Mouse (Mus musculus): ENCODE results near the gene Cers2. TPM values are rescaled to one million over a fixed set of nuclear protein-coding genes. Genes with fewer than 3 reads are reported as not detected.
A peak's percentile ranks its signal among the peaks of the same experiment; 100 is the strongest.
"Not testable (repeated sequence)": the region's sequence is repeated elsewhere in the genome, so short reads cannot be mapped to it uniquely, and the experiment has no call there.

Cers2 gene
- polyA plus RNA-seq, 1 experiment from 2014 or later, result 116 TPM

DNA sequence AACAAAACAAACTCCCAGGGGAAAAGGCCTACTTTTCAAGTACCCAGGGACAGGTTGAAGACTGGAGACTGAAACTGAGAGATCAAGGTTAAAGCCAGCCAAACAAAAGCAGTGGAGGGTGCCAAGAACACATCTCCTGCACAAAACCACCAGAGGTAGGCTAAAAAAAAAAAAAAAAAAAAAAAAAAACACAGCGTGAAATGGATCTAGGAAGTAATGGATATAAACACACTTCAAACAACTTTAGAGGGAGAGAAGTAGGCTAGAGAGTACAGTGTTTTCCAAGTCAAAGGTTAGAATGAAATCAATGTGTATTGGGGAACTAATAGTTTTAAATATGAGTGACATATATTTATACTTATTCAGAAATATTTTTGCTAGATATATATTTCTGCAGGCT, 16.9 kb downstream of the Cers2 start:
- Histone ChIP-seq H3K27ac (no peak overlapping the region), H3K9me3 (no peaks in the 10 kb centered on the region), H3K4me3 (no peak overlapping the region), H3K36me3 (peaks cover 99% of the 10 kb centered on the region), H3K27me3 (ENCODE audit: insufficient read depth, poor library complexity, severe bottlenecking) (no peaks in the 10 kb centered on the region), H3K4me1 (replicated peaks) (no peaks in the 10 kb centered on the region)
- DNase-seq (ENCODE audit: low spot score), result no peak
- WGBS, result 85% methylated on average over 1 of the region's 1 CpGs

DNA sequence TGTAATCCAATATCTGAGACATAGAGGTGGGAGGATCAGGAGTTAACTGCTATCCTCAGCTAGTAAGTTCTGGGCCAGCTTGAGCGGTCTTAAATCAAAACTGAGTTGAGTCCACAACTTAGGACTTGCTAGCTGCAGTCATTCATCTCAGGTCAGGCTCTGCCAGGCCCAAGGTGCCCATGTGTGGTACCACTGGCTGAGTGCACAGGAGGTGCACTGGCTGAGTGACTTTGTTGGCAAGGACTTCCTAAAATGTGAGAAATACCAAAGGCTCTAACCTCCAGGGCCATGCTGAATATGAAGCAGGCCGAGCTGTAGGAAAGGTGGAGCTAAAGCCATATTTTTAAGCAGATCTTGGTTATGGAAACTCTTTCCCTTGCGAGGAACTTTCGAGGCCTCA, 22.8 kb downstream of the Cers2 start:
- 96% methylated on average over 4 of the region's 4 CpGs for WGBS

DNA sequence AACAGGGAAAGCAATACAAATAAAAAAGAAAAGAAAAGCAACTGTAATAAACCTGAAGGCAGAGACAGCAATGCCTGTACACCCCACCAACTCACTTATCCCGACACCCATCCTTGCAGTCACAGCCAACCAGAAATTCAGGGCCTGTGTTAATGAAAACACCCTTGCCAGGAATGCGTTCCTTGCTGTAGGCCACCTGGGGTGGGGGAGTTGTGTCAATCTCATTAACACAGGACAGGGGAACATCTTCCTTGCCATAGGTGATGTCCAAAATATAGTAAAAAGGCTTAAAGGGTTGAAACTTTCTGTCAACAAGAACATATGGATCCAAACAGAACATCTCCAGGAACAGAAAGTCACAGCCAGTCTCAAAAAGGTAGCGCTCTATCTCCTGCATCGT, 23.7 kb downstream of the Cers2 start:
- 95% methylated on average over 4 of the region's 4 CpGs for WGBS

More for the DNA sequence above, 22.8 kb downstream of the Cers2 start:
- H3K4me3 ChIP-seq, result no peak overlapping the region
- no peak overlapping the region for H3K27ac ChIP-seq
- no peak for DNase-seq (ENCODE audit: low spot score)
- no peaks in the 10 kb centered on the region for H3K27me3 ChIP-seq (ENCODE audit: insufficient read depth, poor library complexity, severe bottlenecking)
- peaks cover 100% of the 10 kb centered on the region for H3K36me3 ChIP-seq
- no peaks in the 10 kb centered on the region for H3K4me1 ChIP-seq (replicated peaks)
- no peaks in the 10 kb centered on the region for H3K9me3 ChIP-seq

DNA sequence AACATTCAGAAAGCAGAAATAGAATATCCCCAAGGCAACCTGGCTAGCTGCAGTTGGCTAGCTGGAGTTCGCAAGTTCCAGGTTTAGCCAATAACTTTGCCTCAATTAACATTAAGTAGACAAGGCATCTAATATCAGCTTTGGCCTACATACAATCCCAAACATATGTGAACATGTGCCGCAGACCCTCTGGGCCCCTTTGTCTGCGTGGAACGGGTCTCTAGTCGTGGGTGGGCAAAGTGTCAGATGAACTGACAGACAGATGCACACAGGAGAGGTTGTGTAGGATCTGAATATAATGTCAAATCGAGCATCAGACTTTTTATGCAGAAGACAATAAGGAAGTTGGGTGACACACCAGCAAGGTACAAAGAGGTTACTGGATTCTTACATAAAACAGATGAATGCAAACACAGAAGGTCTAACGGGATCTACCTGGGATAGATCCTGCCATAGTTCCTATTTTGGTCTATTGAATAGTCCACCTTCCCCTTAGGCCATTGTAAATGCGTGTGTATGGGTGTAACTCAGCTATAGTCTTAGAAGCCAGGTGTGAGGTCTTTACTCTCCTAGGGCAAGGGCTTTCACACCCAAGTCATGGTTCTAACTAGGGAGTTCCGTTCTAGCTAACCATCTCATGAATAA, 28.9 kb downstream of the Cers2 start:
- H3K27me3 ChIP-seq (ENCODE audit: insufficient read depth, poor library complexity, severe bottlenecking); H3K27ac ChIP-seq; H3K9me3 ChIP-seq; H3K4me3 ChIP-seq; DNase-seq (ENCODE audit: low spot score); H3K4me1 ChIP-seq (replicated peaks): not testable (repeated sequence)
- peaks cover 97% of the 10 kb centered on the region for H3K36me3 ChIP-seq
- WGBS, result 93% methylated on average over 9 of the region's 9 CpGs

More for the DNA sequence above, 23.7 kb downstream of the Cers2 start:
- no peak for DNase-seq (ENCODE audit: low spot score)
- no peak overlapping the region for H3K4me3 ChIP-seq
- H3K4me1 ChIP-seq (replicated peaks), result no peaks in the 10 kb centered on the region
- peaks cover 100% of the 10 kb centered on the region for H3K36me3 ChIP-seq
- no peaks in the 10 kb centered on the region for H3K9me3 ChIP-seq
- no peak overlapping the region for H3K27ac ChIP-seq
- no peaks in the 10 kb centered on the region for H3K27me3 ChIP-seq (ENCODE audit: insufficient read depth, poor library complexity, severe bottlenecking)

DNA sequence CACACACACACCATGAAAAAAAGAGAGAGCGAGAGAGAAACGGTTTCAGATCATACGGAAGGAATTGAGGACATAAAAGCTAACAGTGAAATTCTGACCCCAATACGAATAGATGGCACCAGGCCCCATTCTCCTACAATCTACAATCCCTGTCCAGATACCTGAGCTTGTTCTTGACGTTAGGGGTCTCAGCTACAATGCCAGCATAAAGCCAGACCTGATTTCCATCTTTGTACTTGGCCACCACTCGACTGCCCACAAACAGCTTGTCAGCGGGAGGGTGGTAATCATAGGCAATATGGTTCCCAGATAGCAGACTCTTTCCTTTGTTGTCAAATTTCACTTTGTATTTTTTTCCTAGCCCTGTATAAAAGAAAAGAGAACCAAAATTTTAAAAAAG, 31.9 kb downstream of the Cers2 start:
- Histone ChIP-seq H3K36me3 (peaks cover 97% of the 10 kb centered on the region), H3K27me3 (ENCODE audit: insufficient read depth, poor library complexity, severe bottlenecking) (no peaks in the 10 kb centered on the region), H3K9me3 (peaks cover 4% of the 10 kb centered on the region; the same call in 1 of the 2 replicates), H3K4me3 (no peak overlapping the region), H3K27ac (no peak overlapping the region), H3K4me1 (replicated peaks) (no peaks in the 10 kb centered on the region)
- no peak for DNase-seq (ENCODE audit: low spot score)
- WGBS, result 94% methylated on average over 7 of the region's 7 CpGs

DNA sequence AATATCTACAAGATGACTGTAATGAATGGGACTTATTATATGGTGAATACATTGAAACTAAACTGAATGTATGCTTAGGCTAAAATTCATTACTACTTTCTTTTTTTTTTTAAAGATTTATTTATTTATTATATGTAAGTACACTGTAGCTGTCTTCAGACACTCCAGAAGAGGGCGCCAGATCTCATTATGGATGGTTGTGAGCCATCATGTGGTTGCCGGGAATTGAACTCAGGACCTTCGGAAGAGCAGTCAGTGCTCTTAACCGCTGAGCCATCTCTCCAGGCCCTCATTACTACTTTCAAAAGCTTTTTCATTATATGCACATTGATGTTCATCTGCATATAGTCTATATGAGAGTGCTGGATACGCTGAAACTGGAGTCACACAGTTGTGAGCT, 33.8 kb downstream of the Cers2 start:
- DNase-seq (ENCODE audit: low spot score); H3K9me3 ChIP-seq: not testable (repeated sequence)
- WGBS, result 98% methylated on average over 5 of the region's 5 CpGs

DNA sequence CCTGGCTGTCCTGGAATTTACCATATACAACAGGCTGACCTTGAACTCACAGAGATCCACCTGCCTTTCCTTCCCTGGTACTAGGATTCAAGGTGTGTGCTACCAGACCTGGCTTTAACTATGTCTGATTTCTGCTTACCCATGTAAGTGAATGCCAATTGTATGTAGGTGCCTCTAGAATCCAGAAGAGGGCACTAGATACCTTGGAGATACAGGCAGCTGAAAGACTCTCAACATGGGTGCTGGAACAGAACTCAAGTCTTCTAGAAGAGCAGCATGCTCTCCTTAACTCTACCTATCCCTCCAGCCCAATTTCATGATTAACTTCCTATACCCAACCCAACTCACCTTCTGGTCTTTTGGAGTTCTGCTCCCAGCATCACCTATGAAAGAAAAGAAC, 34.9 kb downstream of the Cers2 start:
- H3K36me3 ChIP-seq, result peaks cover 96% of the 10 kb centered on the region
- no peaks in the 10 kb centered on the region for H3K27me3 ChIP-seq (ENCODE audit: insufficient read depth, poor library complexity, severe bottlenecking)
- no peak overlapping the region for H3K27ac ChIP-seq
- no peak overlapping the region for H3K4me3 ChIP-seq
- H3K9me3 ChIP-seq, result peaks cover 4% of the 10 kb centered on the region; the same call in 1 of the 2 replicates
- no peak for DNase-seq (ENCODE audit: low spot score)
- no peaks in the 10 kb centered on the region for H3K4me1 ChIP-seq (replicated peaks)

More for the DNA sequence above, 33.8 kb downstream of the Cers2 start:
- not testable (repeated sequence) for H3K27ac ChIP-seq; H3K27me3 ChIP-seq (ENCODE audit: insufficient read depth, poor library complexity, severe bottlenecking); H3K4me3 ChIP-seq; H3K4me1 ChIP-seq (replicated peaks)
- peaks cover 97% of the 10 kb centered on the region for H3K36me3 ChIP-seq

DNA sequence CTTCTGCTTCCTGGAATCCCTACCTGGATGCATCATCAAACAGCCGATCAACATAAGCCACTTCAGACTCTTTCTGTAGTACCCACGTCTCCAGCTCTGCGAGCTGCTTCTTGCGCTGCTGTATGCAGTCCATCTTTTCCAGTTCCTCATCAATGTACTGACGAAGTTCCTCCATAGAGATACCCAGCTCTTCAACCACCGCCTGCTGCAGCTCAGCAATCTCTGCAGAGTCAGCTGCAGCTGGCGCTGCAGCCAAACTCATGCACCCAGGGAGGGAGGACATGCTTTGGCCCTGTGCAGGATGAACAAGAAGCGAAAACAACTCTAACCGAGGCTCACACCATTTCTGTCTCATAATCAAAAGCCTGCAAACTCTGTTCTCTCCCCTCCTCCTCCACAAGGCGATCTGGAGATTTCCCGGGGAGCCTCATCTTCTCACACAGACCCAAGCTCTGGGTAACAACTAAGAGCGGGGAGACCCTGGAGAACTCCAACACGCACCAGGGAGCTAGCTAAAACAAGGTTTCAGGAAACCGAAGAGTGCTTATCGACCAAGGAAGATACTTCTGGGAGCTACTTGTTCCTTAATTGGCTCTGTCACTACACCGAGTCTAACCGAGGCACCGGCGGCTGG, 41.4 kb downstream of the Cers2 start:
- H3K4me1 ChIP-seq (replicated peaks); H3K27me3 ChIP-seq (ENCODE audit: insufficient read depth, poor library complexity, severe bottlenecking); DNase-seq (ENCODE audit: low spot score); H3K9me3 ChIP-seq; H3K27ac ChIP-seq: not testable (repeated sequence)
- WGBS, result 33% methylated on average over 13 of the region's 19 CpGs
- Histone ChIP-seq H3K4me3 (peak overlapping the region; percentile 64), H3K36me3 (peaks cover 35% of the 10 kb centered on the region)

DNA sequence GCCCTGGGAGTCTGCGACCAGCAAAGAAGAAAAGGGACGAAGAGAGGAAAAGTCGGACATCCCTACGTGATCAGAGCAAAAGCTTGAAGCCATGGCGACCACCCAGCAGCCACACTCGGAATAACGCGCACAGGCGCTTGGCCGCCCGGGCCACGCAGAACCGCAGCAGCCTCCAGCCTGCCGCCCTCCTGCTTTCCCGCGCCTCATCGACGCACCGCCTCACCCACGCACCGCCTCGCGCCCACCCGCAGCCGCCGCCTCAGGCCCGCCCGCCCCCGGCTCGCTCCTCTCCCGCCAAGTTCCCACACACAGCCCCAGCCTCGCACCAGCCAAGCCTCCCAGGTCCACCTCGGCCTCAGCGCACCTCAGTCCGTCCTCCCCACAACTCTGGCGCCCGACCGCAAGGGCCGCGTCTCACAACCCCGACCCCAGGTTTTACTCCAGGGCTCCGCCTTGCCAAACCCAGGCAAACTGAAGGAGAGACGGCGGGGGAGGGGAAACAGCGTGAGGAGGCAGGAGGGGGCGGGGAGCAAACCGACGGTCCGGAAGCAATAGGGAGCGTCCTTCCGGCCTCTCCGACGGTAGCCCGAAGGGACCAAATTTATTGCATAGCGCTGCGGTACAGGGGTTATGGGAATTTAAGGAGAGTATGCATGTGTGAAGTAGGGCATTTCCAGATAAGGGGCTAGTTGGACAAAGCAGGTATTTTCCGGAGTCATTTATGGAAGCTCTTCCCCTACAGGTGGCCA, 42.3 kb downstream of the Cers2 start, which contains the start of gene Setdb1:
Gene Setdb1, minus strand, starts transcription at position 502 of the 749 bp plus-strand sequence.
- not testable (repeated sequence) for H3K9me3 ChIP-seq; H3K4me1 ChIP-seq (replicated peaks); H3K27me3 ChIP-seq (ENCODE audit: insufficient read depth, poor library complexity, severe bottlenecking)
- WGBS, result under 1% methylated on average over 34 of the region's 57 CpGs
- H3K36me3 ChIP-seq, result peaks cover 27% of the 10 kb centered on the region
- DNase-seq (ENCODE audit: low spot score), result peak; percentile 97
- peak within 1 kb of the TSS; percentile 64 for H3K4me3 ChIP-seq
- H3K27ac ChIP-seq, result peak within 1 kb of the TSS; percentile 84

DNA sequence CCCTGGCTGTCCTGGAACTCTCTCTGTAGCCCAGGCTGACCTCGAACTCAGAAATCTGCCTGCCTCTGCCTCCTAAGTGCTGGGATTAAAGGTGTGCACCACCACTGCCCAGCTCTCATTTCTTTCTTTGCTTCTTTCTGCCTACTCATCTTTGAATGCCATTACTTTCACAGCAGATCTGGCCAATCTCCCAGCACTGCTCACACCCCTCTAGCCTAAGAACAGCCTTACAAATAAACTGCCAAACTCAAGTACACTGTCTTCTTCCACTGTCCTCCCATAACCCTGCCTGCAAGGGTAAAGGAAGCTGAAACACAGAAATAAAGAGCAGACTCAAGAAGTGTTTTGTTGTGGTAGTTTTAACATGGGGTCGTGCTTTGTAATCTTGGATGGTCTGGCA, 43.2 kb downstream of the Cers2 start:
- 93% methylated on average over 2 of the region's 2 CpGs for WGBS
- Histone ChIP-seq H3K4me3 (no peak overlapping the region), H3K27me3 (ENCODE audit: insufficient read depth, poor library complexity, severe bottlenecking) (no peaks in the 10 kb centered on the region), H3K36me3 (peaks cover 18% of the 10 kb centered on the region), H3K4me1 (replicated peaks) (peaks cover 2% of the 10 kb centered on the region; the same call in 1 of the 2 replicates), H3K27ac (no peak overlapping the region), H3K9me3 (no peaks in the 10 kb centered on the region)
- no peak for DNase-seq (ENCODE audit: low spot score)

DNA sequence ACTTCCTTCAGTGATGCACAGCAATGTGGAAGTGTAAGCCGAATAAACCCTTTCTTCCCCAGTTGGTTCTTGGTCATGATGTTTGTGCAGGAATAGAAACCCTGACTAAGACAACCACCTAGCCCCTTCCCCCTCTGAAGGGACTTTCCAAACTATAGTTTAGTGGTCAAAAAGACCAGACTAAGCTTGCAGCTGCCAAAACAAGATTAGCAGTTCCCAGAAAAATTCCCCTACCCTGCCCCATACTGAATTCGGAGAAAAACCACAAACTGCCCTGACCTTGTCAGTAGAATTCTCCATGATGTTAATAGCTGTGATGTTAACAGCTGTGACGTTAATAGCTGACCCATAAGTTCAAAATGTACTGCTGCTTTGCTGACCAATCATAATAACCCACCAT, 45.7 kb downstream of the Cers2 start:
- WGBS, result 81% methylated on average over 3 of the region's 3 CpGs
- not testable (repeated sequence) for DNase-seq (ENCODE audit: low spot score); H3K27ac ChIP-seq

DNA sequence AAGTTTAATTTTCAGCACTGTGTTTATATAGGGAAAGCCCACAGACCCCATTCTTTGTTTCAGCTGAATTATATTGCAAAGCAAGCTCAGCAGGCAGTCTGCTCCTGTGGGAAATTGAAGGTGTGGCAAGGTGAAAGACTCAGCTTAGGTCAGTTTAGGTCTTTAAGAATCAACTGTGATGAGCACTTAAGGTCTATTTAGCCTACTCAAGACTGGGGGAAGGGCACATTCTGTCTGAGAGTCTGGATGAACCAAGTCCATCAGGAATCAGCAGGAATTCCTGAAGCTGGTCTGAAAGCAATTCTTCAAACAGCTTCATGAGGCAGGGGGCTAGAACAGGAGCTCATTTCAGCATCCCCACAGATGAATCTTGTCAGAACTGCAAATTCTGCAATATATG, 55.5 kb downstream of the Cers2 start:
- no peak overlapping the region for H3K4me3 ChIP-seq
- no peaks in the 10 kb centered on the region for H3K27me3 ChIP-seq (ENCODE audit: insufficient read depth, poor library complexity, severe bottlenecking)
- no peak for DNase-seq (ENCODE audit: low spot score)
- no peaks in the 10 kb centered on the region for H3K36me3 ChIP-seq
- no peak overlapping the region for H3K27ac ChIP-seq
- H3K4me1 ChIP-seq (replicated peaks), result no peaks in the 10 kb centered on the region
- H3K9me3 ChIP-seq, result peaks cover 4% of the 10 kb centered on the region; the same call in 1 of the 2 replicates

More for the DNA sequence above, 45.7 kb downstream of the Cers2 start:
- H3K4me3 ChIP-seq; H3K4me1 ChIP-seq (replicated peaks); H3K9me3 ChIP-seq; H3K27me3 ChIP-seq (ENCODE audit: insufficient read depth, poor library complexity, severe bottlenecking); H3K36me3 ChIP-seq: not testable (repeated sequence)

All from hindbrain, embryonic 10.5 days (tissue).